Mouse (Mus musculus): ENCODE data around the gene Dnmt3c. TPM values are rescaled to one million over a fixed set of nuclear protein-coding genes. Genes with fewer than 3 reads are reported as not detected.
"Not testable (repeated sequence)": the region's sequence is repeated elsewhere in the genome, so short reads cannot be mapped to it uniquely, and the experiment has no call there.

The Dnmt3c gene
- polyA plus RNA-seq (2012; fragmentation: generic; extraction: Trizol), result not detected
- long read RNA-seq, experiment 1, result 0 reads
- long read RNA-seq, experiment 2, result 0 reads

GRCm38 (mm10) chr2:153696352-153696751 is at the start of gene Dnmt3c:
Gene Dnmt3c (plus strand): TSS chr2:153696652.
- Histone ChIP-seq H3K27me3 (ENCODE audit: control insufficient read depth, insufficient read depth, insufficient read length) (no peaks in the 10 kb centered on the region), H3K4me3 (ENCODE audit: insufficient read depth, poor library complexity, severe bottlenecking) (no peak within 1 kb of the TSS), H3K79me3 (ENCODE audit: low read depth) (no peaks in the 10 kb centered on the region), H3K79me2 (ENCODE audit: control insufficient read depth, insufficient read depth) (no peaks in the 10 kb centered on the region), H3ac (ENCODE audit: control insufficient read depth, insufficient read length, low read depth) (no peak within 1 kb of the TSS), H3K36me3 (ENCODE audit: control insufficient read depth, insufficient read depth) (no peaks in the 10 kb centered on the region)
- TF ChIP-seq CEBPB (IDR thresholded peaks at IDR 0.05; ENCODE audit: low read depth), result no peak
- no peak for TF ChIP-seq CTCF (IDR thresholded peaks at IDR 0.05; ENCODE audit: control insufficient read depth, insufficient read depth, insufficient read length)
- TF ChIP-seq MAX (IDR thresholded peaks at IDR 0.05), result no peak
- TF ChIP-seq MYOG (IDR thresholded peaks at IDR 0.05; ENCODE audit: control insufficient read depth, extremely low read depth, insufficient read length), result no peak
- no peak for TF ChIP-seq FOSL1 (IDR thresholded peaks at IDR 0.05; ENCODE audit: insufficient read depth, low read length, poor library complexity, severe bottlenecking)
- no peak for TF ChIP-seq MYOD1 (IDR thresholded peaks at IDR 0.05; ENCODE audit: control insufficient read depth, insufficient read length, low read depth)
- TF ChIP-seq USF1 (IDR thresholded peaks at IDR 0.05; ENCODE audit: low read depth), result no peak

- no peak for TF ChIP-seq USF1 (IDR thresholded peaks at IDR 0.05; ENCODE audit: low read depth)
- TF ChIP-seq CTCF (IDR thresholded peaks at IDR 0.05; ENCODE audit: control insufficient read depth, insufficient read depth, insufficient read length), result no peak
- no peak for TF ChIP-seq MYOD1 (IDR thresholded peaks at IDR 0.05; ENCODE audit: control insufficient read depth, insufficient read length, low read depth)
- TF ChIP-seq MAX (IDR thresholded peaks at IDR 0.05), result no peak
- TF ChIP-seq FOSL1 (IDR thresholded peaks at IDR 0.05; ENCODE audit: insufficient read depth, low read length, poor library complexity, severe bottlenecking), result no peak
- no peak for TF ChIP-seq CEBPB (IDR thresholded peaks at IDR 0.05; ENCODE audit: low read depth)
- no peak for TF ChIP-seq MYOG (IDR thresholded peaks at IDR 0.05; ENCODE audit: control insufficient read depth, extremely low read depth, insufficient read length)
- Histone ChIP-seq H3K79me2 (ENCODE audit: control insufficient read depth, insufficient read depth) (no peaks in the 10 kb centered on the region), H3K79me3 (ENCODE audit: low read depth) (no peaks in the 10 kb centered on the region), H3K4me3 (ENCODE audit: insufficient read depth, poor library complexity, severe bottlenecking) (peak overlapping the region; percentile 51), H3K27me3 (ENCODE audit: control insufficient read depth, insufficient read depth, insufficient read length) (peaks cover 3% of the 10 kb centered on the region), H3ac (ENCODE audit: control insufficient read depth, insufficient read length, low read depth) (peak overlapping the region; percentile 20), H3K36me3 (ENCODE audit: control insufficient read depth, insufficient read depth) (no peaks in the 10 kb centered on the region)
These were observed 47.6 kb upstream of the Dnmt3c start for GRCm38 (mm10) chr2:153648773-153649297.

- Histone ChIP-seq H3K79me2 (ENCODE audit: control insufficient read depth, insufficient read depth) (no peaks in the 10 kb centered on the region), H3ac (ENCODE audit: control insufficient read depth, insufficient read length, low read depth) (peak within 1 kb of the TSS; percentile 95), H3K36me3 (ENCODE audit: control insufficient read depth, insufficient read depth) (no peaks in the 10 kb centered on the region), H3K27me3 (ENCODE audit: control insufficient read depth, insufficient read depth, insufficient read length) (no peaks in the 10 kb centered on the region), H3K79me3 (ENCODE audit: low read depth) (no peaks in the 10 kb centered on the region), H3K4me3 (ENCODE audit: insufficient read depth, poor library complexity, severe bottlenecking) (peak within 1 kb of the TSS; percentile 51)
- TF ChIP-seq MYOG (IDR thresholded peaks at IDR 0.05; ENCODE audit: control insufficient read depth, extremely low read depth, insufficient read length) (no peak), USF1 (IDR thresholded peaks at IDR 0.05; ENCODE audit: low read depth) (no peak), MAX (IDR thresholded peaks at IDR 0.05) (peak; percentile 23), MYOD1 (IDR thresholded peaks at IDR 0.05; ENCODE audit: control insufficient read depth, insufficient read length, low read depth) (no peak)
These were observed 47.0 kb upstream of the Dnmt3c start, which contains the start of gene Dnmt3b for GRCm38 (mm10) chr2:153649298-153650013. Gene Dnmt3b (plus strand): TSS chr2:153649450.

GRCm38 (mm10) chr2:153650014-153650687 is 46.3 kb upstream of the Dnmt3c start:
- TF ChIP-seq USF1 (IDR thresholded peaks at IDR 0.05; ENCODE audit: low read depth), result no peak
- no peak for TF ChIP-seq CTCF (IDR thresholded peaks at IDR 0.05; ENCODE audit: control insufficient read depth, insufficient read depth, insufficient read length)
- TF ChIP-seq CEBPB (IDR thresholded peaks at IDR 0.05; ENCODE audit: low read depth), result no peak
- TF ChIP-seq MYOD1 (IDR thresholded peaks at IDR 0.05; ENCODE audit: control insufficient read depth, insufficient read length, low read depth), result no peak
- TF ChIP-seq MYOG (IDR thresholded peaks at IDR 0.05; ENCODE audit: control insufficient read depth, extremely low read depth, insufficient read length), result no peak
- TF ChIP-seq MAX (IDR thresholded peaks at IDR 0.05), result no peak
- no peak for TF ChIP-seq FOSL1 (IDR thresholded peaks at IDR 0.05; ENCODE audit: insufficient read depth, low read length, poor library complexity, severe bottlenecking)
- Histone ChIP-seq H3ac (ENCODE audit: control insufficient read depth, insufficient read length, low read depth) (peak overlapping the region; percentile 95), H3K79me3 (ENCODE audit: low read depth) (no peaks in the 10 kb centered on the region), H3K79me2 (ENCODE audit: control insufficient read depth, insufficient read depth) (no peaks in the 10 kb centered on the region), H3K27me3 (ENCODE audit: control insufficient read depth, insufficient read depth, insufficient read length) (no peaks in the 10 kb centered on the region), H3K4me3 (ENCODE audit: insufficient read depth, poor library complexity, severe bottlenecking) (peak overlapping the region; percentile 51), H3K36me3 (ENCODE audit: control insufficient read depth, insufficient read depth) (no peaks in the 10 kb centered on the region)

GRCm38 (mm10) chr2:153651681-153652080 is 44.8 kb upstream of the Dnmt3c start:
- Histone ChIP-seq H3K4me3 (ENCODE audit: insufficient read depth, poor library complexity, severe bottlenecking) (no peak overlapping the region), H3K79me2 (ENCODE audit: control insufficient read depth, insufficient read depth) (no peaks in the 10 kb centered on the region)

GRCm38 (mm10) chr2:153657659-153658058 is 38.8 kb upstream of the Dnmt3c start:
- not testable (repeated sequence) for H3K4me3 ChIP-seq (ENCODE audit: insufficient read depth, poor library complexity, severe bottlenecking); H3ac ChIP-seq (ENCODE audit: control insufficient read depth, insufficient read length, low read depth); H3K79me2 ChIP-seq (ENCODE audit: control insufficient read depth, insufficient read depth); H3K79me3 ChIP-seq (ENCODE audit: low read depth); H3K27me3 ChIP-seq (ENCODE audit: control insufficient read depth, insufficient read depth, insufficient read length); H3K36me3 ChIP-seq (ENCODE audit: control insufficient read depth, insufficient read depth)

More at GRCm38 (mm10) chr2:153651681-153652080, 44.8 kb upstream of the Dnmt3c start:
- Histone ChIP-seq H3K79me3 (ENCODE audit: low read depth) (no peaks in the 10 kb centered on the region), H3K36me3 (ENCODE audit: control insufficient read depth, insufficient read depth) (no peaks in the 10 kb centered on the region), H3ac (ENCODE audit: control insufficient read depth, insufficient read length, low read depth) (no peak overlapping the region), H3K27me3 (ENCODE audit: control insufficient read depth, insufficient read depth, insufficient read length) (no peaks in the 10 kb centered on the region)
- TF ChIP-seq FOSL1 (IDR thresholded peaks at IDR 0.05; ENCODE audit: insufficient read depth, low read length, poor library complexity, severe bottlenecking), result no peak
- TF ChIP-seq CEBPB (IDR thresholded peaks at IDR 0.05; ENCODE audit: low read depth), result no peak

All from C2C12 (cell line).